Comparison of ENCODE assay signal across 8 mouse cellular contexts in genomic region chr11:72214591-72215409, GRCm38 (mm10). TPM values are rescaled to one million over a fixed set of nuclear protein-coding genes. Genes with fewer than 3 reads are reported as not detected.
DNase-seq lines count a peak whose midpoint lies in the region; ATAC-seq lines count a peak whose summit lies in the region.

No protein-coding gene starts in this region.

- DNase-seq in ZHBTc4 (ENCODE audit: low read depth, low spot score), result peak; percentile 98
- DNase-seq in gastrocnemius, adult 8-10 months (ENCODE audit: low spot score in 2 of 2), result peak; percentile 85 to 90
- peak; percentile 98 for DNase-seq in induced T-regulatory cell, adult 2 months (ENCODE audit: low read depth)
- peak; percentile 87 to 95 for DNase-seq in left cerebral cortex, adult 9 months (ENCODE audit: low spot score in 2 of 2)
- DNase-seq in right cerebral cortex, postnatal 14 days, result peak; percentile 94
- DNase-seq in urinary bladder, postnatal 36 days (ENCODE audit: low spot score in 2 of 2), result peak; percentile 91 to 95

- ATAC-seq in common myeloid progenitor, adult 5-6 weeks (replicated peaks; ENCODE audit: low read depth, poor library complexity, severe bottlenecking), result peak; percentile 91
- peak; percentile 92 for ATAC-seq in megakaryocyte progenitor cell, adult 5-6 weeks (replicated peaks; ENCODE audit: poor library complexity)

RNA-seq across cellular contexts. Expression of gene Med31, which starts 0.6 kb away (rescaled TPM):
- total RNA-seq in common myeloid progenitor, adult 5-6 weeks (2017), result 10.1 and 17.1 TPM in 2 replicates
- 1 to 10 TPM; 5.2 to 7.5 (median 6.5) TPM for total RNA-seq in gastrocnemius, adult 8-10 months (2022)
- 15.2 and 16.9 TPM in 2 replicates for total RNA-seq in megakaryocyte progenitor cell, adult 5-6 weeks (2015)
- total RNA-seq in megakaryocyte progenitor cell, adult 5-6 weeks (2017), result 12.9 and 16.7 TPM in 2 replicates

RNA-seq across cellular contexts. Expression of gene Txndc17, which starts 7.5 kb away (rescaled TPM):
- total RNA-seq in common myeloid progenitor, adult 5-6 weeks (2017), result 41.7 and 43.9 TPM in 2 replicates
- 10 to 100 TPM; 25.3 to 37.6 (median 29.8) TPM for total RNA-seq in gastrocnemius, adult 8-10 months (2022)
- total RNA-seq in megakaryocyte progenitor cell, adult 5-6 weeks (2015), result 123 and 130 TPM in 2 replicates
- total RNA-seq in megakaryocyte progenitor cell, adult 5-6 weeks (2017), result 37.1 and 46.5 TPM in 2 replicates

RNA-seq across cellular contexts. Expression of gene 4933427D14Rik, which starts 7.5 kb away (rescaled TPM):
- total RNA-seq in common myeloid progenitor, adult 5-6 weeks (2017), result 21.7 and 39.7 TPM in 2 replicates
- total RNA-seq in gastrocnemius, adult 8-10 months (2022), result 1 to 10 TPM; 1.0 to 2.6 (median 1.6) TPM
- 7.8 and 11.6 TPM in 2 replicates for total RNA-seq in megakaryocyte progenitor cell, adult 5-6 weeks (2015)
- total RNA-seq in megakaryocyte progenitor cell, adult 5-6 weeks (2017), result 6.2 and 19.5 TPM in 2 replicates

RNA-seq across cellular contexts. Expression of gene Gm43951, which starts 8.2 kb away (rescaled TPM):
- total RNA-seq in common myeloid progenitor, adult 5-6 weeks (2017), result 0.46 TPM in 1 of 2 replicates, not detected in the other
- under 1 TPM in 1 of 4 experiments, not detected in 3; 0.16 TPM for total RNA-seq in gastrocnemius, adult 8-10 months (2022)
- total RNA-seq in megakaryocyte progenitor cell, adult 5-6 weeks (2015), result 0.10 TPM in 1 of 2 replicates, not detected in the other
- total RNA-seq in megakaryocyte progenitor cell, adult 5-6 weeks (2017), result 0.37 and 1.3 TPM in 2 replicates

RNA-seq across cellular contexts. Expression of gene Slc13a5, which starts 52.2 kb away (rescaled TPM):
- 0.34 TPM in 1 of 2 replicates, not detected in the other for total RNA-seq in common myeloid progenitor, adult 5-6 weeks (2017)
- not detected for total RNA-seq in gastrocnemius, adult 8-10 months (2022)
- 0.12 TPM in 1 of 2 replicates, not detected in the other for total RNA-seq in megakaryocyte progenitor cell, adult 5-6 weeks (2015)
- 0.24 and 0.25 TPM in 2 replicates for total RNA-seq in megakaryocyte progenitor cell, adult 5-6 weeks (2017)

Comparison
In these comparisons a context has a peak if more than half of its experiments do, and no peak if none do; other contexts are left out.
1. Peak in every context shown above with its lines: DNase-seq and ATAC-seq.